Mouse (Mus musculus): ENCODE data around the gene Lrpprc. TPM values are rescaled to one million over a fixed set of nuclear protein-coding genes. Genes with fewer than 3 reads are reported as not detected.
A peak's percentile ranks its signal among the peaks of the same experiment; 100 is the strongest.

Gene Lrpprc
- polyA plus RNA-seq, 1 experiment: 4.7 TPM

DNA sequence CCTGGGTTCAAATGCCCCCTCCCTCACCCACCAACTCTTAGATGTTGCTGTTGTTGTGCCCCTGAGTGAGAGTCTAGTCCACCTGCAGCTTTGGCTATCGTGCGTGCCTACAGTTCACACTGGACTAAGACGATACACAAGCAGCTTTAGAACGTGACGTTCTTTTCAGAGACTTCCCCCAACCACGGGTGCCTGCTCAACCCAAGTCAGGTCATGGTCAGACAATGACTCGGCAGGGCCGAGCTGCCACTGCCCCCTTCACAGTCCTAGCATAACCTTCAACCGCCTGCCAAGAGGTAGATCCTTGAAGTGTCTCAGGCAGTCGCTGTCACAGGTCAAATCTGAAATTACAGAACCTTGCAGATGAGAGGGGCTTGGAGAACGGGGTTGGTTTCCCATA, 101.8 kb downstream of the Lrpprc start:
- H3K4me1 ChIP-seq (ENCODE audit: control insufficient read depth, insufficient read depth, insufficient read length, low read length): peaks cover 22% of the 10 kb centered on the region
- H3K27ac ChIP-seq (ENCODE audit: insufficient read depth, low read depth, low read length): peak overlapping the region; percentile 47
- TF ChIP-seq POLR2A (IDR thresholded peaks at IDR 0.05; ENCODE audit: low read depth, low read length): no peak
- no peak for TF ChIP-seq CTCF (IDR thresholded peaks at IDR 0.05; ENCODE audit: extremely low read depth, insufficient read length, insufficient replicate concordance, low read depth, low read length)
- H3K27me3 ChIP-seq (ENCODE audit: control insufficient read depth, insufficient read depth, low read length): no peaks in the 10 kb centered on the region
- WGBS: 58% methylated on average over 11 of the region's 11 CpGs
- peaks cover 46% of the 10 kb centered on the region for H3K36me3 ChIP-seq (ENCODE audit: control insufficient read depth, insufficient read depth, low read length)
- no peak overlapping the region for H3K4me3 ChIP-seq (ENCODE audit: low read depth, low read length)

DNA sequence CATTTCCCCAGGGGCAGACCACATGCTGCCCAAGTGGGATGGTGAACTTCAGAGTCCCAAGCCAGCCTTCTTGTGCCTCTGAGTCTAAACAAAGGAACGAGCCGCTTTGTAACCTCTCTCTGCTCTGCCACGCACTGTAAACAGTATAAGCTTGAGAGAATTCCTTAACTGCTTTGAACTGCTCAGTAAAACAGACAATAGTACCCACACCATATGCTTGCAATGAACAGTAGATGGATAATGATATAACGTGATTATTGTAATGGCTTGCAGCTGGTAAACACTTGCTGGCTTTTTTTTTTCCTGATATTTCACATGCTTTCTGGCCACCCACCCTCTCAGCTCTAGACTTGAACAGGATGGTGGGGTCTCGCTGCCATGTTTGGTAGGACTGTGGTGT, 102.6 kb downstream of the Lrpprc start:
- WGBS: 78% methylated on average over 5 of the region's 5 CpGs
- Histone ChIP-seq H3K27ac (ENCODE audit: insufficient read depth, low read depth, low read length) (no peak overlapping the region), H3K27me3 (ENCODE audit: control insufficient read depth, insufficient read depth, low read length) (no peaks in the 10 kb centered on the region), H3K4me3 (ENCODE audit: low read depth, low read length) (no peak overlapping the region), H3K4me1 (ENCODE audit: control insufficient read depth, insufficient read depth, insufficient read length, low read length) (peaks cover 18% of the 10 kb centered on the region), H3K36me3 (ENCODE audit: control insufficient read depth, insufficient read depth, low read length) (peaks cover 39% of the 10 kb centered on the region)
- no peak for TF ChIP-seq CTCF (IDR thresholded peaks at IDR 0.05; ENCODE audit: extremely low read depth, insufficient read length, insufficient replicate concordance, low read depth, low read length)
- TF ChIP-seq POLR2A (IDR thresholded peaks at IDR 0.05; ENCODE audit: low read depth, low read length): no peak

DNA sequence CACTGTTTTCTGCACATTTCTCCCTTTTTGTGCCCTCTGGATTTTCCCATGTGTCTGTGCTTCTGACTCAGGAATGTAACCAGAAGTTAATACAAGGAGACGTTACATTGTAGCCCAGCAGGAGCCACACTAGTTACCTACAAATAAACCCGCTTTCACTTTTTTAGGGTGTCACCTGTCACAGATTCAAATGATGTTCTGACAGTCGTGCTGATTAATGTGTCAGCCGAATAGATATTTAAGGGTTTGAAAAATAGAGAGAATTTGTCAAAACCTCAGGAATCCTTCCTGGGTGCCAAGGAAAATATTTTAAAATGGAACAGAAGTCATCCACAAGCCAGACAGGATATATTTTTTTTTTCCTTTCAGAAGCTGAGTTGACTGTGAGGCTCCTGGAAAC, 105.3 kb downstream of the Lrpprc start:
- Histone ChIP-seq H3K27me3 (ENCODE audit: control insufficient read depth, insufficient read depth, low read length) (no peaks in the 10 kb centered on the region), H3K4me1 (ENCODE audit: control insufficient read depth, insufficient read depth, insufficient read length, low read length) (peaks cover 17% of the 10 kb centered on the region), H3K4me3 (ENCODE audit: low read depth, low read length) (peak overlapping the region; percentile 64; the same call in 1 of the 2 replicates), H3K36me3 (ENCODE audit: control insufficient read depth, insufficient read depth, low read length) (peaks cover 33% of the 10 kb centered on the region), H3K27ac (ENCODE audit: insufficient read depth, low read depth, low read length) (no peak overlapping the region)
- TF ChIP-seq CTCF (IDR thresholded peaks at IDR 0.05; ENCODE audit: extremely low read depth, insufficient read length, insufficient replicate concordance, low read depth, low read length) (no peak), POLR2A (IDR thresholded peaks at IDR 0.05; ENCODE audit: low read depth, low read length) (no peak)
- WGBS: 80% methylated on average over 4 of the region's 4 CpGs

DNA sequence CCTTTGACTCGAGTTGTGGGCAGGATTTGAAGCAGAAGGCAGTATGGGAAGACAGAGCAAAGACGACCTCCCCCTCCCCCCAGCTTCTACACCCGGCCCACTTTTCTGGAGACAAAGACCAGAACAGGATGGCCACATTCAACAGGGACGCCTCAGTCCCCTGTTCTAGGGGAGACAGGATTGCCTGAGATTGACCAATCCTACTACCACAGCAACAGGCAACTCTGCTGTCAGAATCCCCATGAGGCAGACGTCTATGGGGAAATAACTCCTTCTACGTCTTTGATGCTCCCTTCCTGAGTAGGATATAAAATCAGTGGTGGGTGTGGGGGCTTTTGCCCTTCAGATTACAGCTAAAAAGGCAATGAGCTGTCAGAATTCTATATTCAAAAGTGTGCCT, 106.3 kb downstream of the Lrpprc start:
- H3K27me3 ChIP-seq (ENCODE audit: control insufficient read depth, insufficient read depth, low read length): no peaks in the 10 kb centered on the region
- peaks cover 30% of the 10 kb centered on the region for H3K36me3 ChIP-seq (ENCODE audit: control insufficient read depth, insufficient read depth, low read length)
- peaks cover 12% of the 10 kb centered on the region; the same call in 1 of the 2 replicates for H3K4me1 ChIP-seq (ENCODE audit: control insufficient read depth, insufficient read depth, insufficient read length, low read length)
- H3K27ac ChIP-seq (ENCODE audit: insufficient read depth, low read depth, low read length): peak overlapping the region; percentile 92
- H3K4me3 ChIP-seq (ENCODE audit: low read depth, low read length): peak overlapping the region; percentile 64
- WGBS: 33% methylated on average over 6 of the region's 6 CpGs
- TF ChIP-seq CTCF (IDR thresholded peaks at IDR 0.05; ENCODE audit: extremely low read depth, insufficient read length, insufficient replicate concordance, low read depth, low read length) (no peak), POLR2A (IDR thresholded peaks at IDR 0.05; ENCODE audit: low read depth, low read length) (no peak)

DNA sequence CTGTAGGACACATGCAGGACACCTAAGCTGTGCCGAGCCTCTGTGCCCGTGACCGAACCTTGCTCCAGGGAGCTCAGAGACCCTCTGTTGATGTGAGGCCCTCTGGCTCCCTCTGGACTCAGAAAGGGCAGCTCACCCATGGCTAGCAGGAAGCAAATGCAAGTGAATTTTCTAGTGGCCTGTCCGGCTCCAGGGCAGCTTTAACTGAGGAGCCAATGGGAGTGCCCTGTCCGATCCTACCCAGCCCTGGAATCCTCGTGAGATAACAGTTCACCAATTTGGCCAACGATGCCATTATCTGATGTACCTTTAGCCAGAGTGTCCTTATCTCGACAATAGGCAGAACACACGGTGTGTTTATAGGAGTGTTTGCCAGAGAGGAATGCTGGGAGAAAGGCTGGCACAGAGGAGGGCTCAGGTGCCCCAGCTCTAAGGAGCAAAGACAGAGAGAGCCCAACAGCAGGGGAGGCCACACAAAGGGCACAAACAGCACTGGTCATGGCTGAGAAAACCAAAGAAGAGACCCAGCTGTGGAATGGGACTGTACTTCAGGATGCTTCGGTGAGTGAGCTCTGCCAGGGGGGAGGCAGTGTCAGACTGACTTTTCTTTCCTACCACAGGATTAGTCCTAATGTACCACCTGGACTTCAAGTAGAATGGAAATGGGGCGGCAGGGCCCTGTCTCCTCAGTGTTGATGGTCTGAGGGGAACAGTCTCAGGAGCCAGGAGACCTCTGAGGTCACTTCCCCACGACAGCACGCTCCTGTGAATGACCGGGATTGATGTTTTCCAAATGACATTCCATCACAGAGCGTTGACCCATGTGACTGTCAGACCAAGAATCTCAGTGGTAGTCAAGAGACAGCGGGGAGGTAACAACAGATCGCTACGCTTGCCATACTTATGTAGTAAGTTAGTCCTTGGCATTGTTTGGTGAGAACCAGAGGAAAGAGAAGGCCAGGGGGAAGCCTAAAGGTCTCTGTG, 107.6 kb downstream of the Lrpprc start, which contains the start of gene Abcg5:
Abcg5 (minus strand) TSS at position 278 of the 984 bp plus-strand sequence.
- Histone ChIP-seq H3K36me3 (ENCODE audit: control insufficient read depth, insufficient read depth, low read length) (peaks cover 23% of the 10 kb centered on the region), H3K27ac (ENCODE audit: insufficient read depth, low read depth, low read length) (peak within 1 kb of the TSS; percentile 92), H3K27me3 (ENCODE audit: control insufficient read depth, insufficient read depth, low read length) (no peaks in the 10 kb centered on the region), H3K4me3 (ENCODE audit: low read depth, low read length) (peak within 1 kb of the TSS; percentile 64), H3K4me1 (ENCODE audit: control insufficient read depth, insufficient read depth, insufficient read length, low read length) (peaks cover 7% of the 10 kb centered on the region; the same call in 1 of the 2 replicates)
- TF ChIP-seq CTCF (IDR thresholded peaks at IDR 0.05; ENCODE audit: extremely low read depth, insufficient read length, insufficient replicate concordance, low read depth, low read length): peak; percentile 7; the same call in 1 of the 2 replicates
- TF ChIP-seq POLR2A (IDR thresholded peaks at IDR 0.05; ENCODE audit: low read depth, low read length): peak; percentile 57; the same call in 1 of the 2 replicates
- 37% methylated on average over 18 of the region's 18 CpGs for WGBS

DNA sequence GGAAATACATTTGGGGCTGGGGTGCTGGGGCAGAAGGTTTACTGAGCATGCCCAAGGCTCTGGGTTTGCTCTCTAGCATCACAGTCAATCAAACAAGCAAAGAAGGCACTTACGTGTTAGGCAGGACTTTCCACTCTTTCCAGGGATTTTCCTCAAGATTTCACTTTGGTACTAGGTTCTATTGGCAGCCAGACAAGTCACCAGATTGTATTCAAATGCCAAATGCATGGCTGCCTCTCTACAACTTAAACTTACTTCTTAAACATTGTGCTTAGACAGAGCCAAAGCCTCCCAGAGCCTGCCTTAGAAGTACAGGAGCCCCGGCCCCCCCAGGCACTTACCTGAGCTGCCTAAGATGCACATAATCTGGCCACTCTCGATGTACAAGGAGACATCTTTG, 108.9 kb downstream of the Lrpprc start:
- Histone ChIP-seq H3K4me3 (ENCODE audit: low read depth, low read length) (peak overlapping the region; percentile 64), H3K4me1 (ENCODE audit: control insufficient read depth, insufficient read depth, insufficient read length, low read length) (peaks cover 14% of the 10 kb centered on the region; the same call in 1 of the 2 replicates), H3K27ac (ENCODE audit: insufficient read depth, low read depth, low read length) (peak overlapping the region; percentile 50), H3K36me3 (ENCODE audit: control insufficient read depth, insufficient read depth, low read length) (peaks cover 26% of the 10 kb centered on the region), H3K27me3 (ENCODE audit: control insufficient read depth, insufficient read depth, low read length) (no peaks in the 10 kb centered on the region)
- 53% methylated on average over 3 of the region's 3 CpGs for WGBS
- no peak for TF ChIP-seq CTCF (IDR thresholded peaks at IDR 0.05; ENCODE audit: extremely low read depth, insufficient read length, insufficient replicate concordance, low read depth, low read length)
- TF ChIP-seq POLR2A (IDR thresholded peaks at IDR 0.05; ENCODE audit: low read depth, low read length): no peak

DNA sequence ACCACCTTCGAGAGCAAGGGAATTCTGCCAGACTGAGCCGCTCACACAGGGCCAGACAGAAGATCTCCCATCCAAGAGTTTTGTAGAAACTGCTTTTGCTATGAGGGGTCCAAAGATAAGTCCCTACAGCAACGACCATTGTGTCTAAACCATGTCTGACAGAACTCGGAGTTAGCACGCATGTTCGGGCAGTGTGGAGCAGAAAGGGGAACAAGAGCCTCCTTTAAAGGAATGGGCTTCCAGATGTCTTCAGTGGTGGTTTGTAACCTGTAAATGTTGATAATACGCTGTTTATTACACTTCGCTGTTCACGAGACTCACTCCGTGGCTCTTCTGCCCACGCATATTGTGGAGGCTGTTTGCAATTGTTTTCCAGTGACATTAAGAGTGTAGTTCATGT, 113.0 kb downstream of the Lrpprc start:
- peak overlapping the region; percentile 22; the same call in 1 of the 2 replicates for H3K27ac ChIP-seq (ENCODE audit: insufficient read depth, low read depth, low read length)
- TF ChIP-seq CTCF (IDR thresholded peaks at IDR 0.05; ENCODE audit: extremely low read depth, insufficient read length, insufficient replicate concordance, low read depth, low read length): no peak
- TF ChIP-seq POLR2A (IDR thresholded peaks at IDR 0.05; ENCODE audit: low read depth, low read length): no peak
- H3K4me3 ChIP-seq (ENCODE audit: low read depth, low read length): no peak overlapping the region
- WGBS: 78% methylated on average over 11 of the region's 11 CpGs
- H3K27me3 ChIP-seq (ENCODE audit: control insufficient read depth, insufficient read depth, low read length): no peaks in the 10 kb centered on the region
- H3K4me1 ChIP-seq (ENCODE audit: control insufficient read depth, insufficient read depth, insufficient read length, low read length): peaks cover 32% of the 10 kb centered on the region
- peaks cover 45% of the 10 kb centered on the region for H3K36me3 ChIP-seq (ENCODE audit: control insufficient read depth, insufficient read depth, low read length)

Measured in small intestine, adult 2 months (tissue).